Mouse (Mus musculus) adrenal gland, postnatal 36 days (tissue): ENCODE measurements at regions not wholly inside any gene's neighbourhood (a gene's known extent, or its start where the extent isn't known, plus 50 kb on each side); places are given as distances from the start of the nearest gene placed in this dataset.
A peak's percentile ranks its signal among the peaks of the same experiment; 100 is the strongest.

ENCODE experiments used
- DNase-seq, 2 experiments: peaks; one replicate each; pipeline ENCODE4 v3.0.0; 2021; ENCODE audit warnings: mixed read lengths in 1 of 2

- DNase-seq, result no peak
These were observed 555.4 kb upstream of the Marcks start for GRCm38 (mm10) chr10:37694041-37694690.

- no peak for DNase-seq
These were observed 554.1 kb upstream of the Marcks start for GRCm38 (mm10) chr10:37692851-37693250.

- DNase-seq, result no peak
These were observed 553.2 kb upstream of the Marcks start for GRCm38 (mm10) chr10:37691939-37692338.

GRCm38 (mm10) chr10:37683101-37683500 is 544.4 kb upstream of the Marcks start:
- peak in 1 of 2 experiments; percentile 6 for DNase-seq

GRCm38 (mm10) chr10:37680601-37681000 is 541.9 kb upstream of the Marcks start:
- no peak for DNase-seq

GRCm38 (mm10) chr10:37677826-37678225 is 539.1 kb upstream of the Marcks start:
- no peak for DNase-seq

GRCm38 (mm10) chr10:37668827-37669226 is 530.1 kb upstream of the Marcks start:
- no peak for DNase-seq

GRCm38 (mm10) chr10:37667031-37667745 is 528.5 kb upstream of the Marcks start:
- DNase-seq, result no peak

GRCm38 (mm10) chr10:37666535-37666934 is 527.8 kb upstream of the Marcks start:
- DNase-seq, result no peak

- no peak for DNase-seq
These were observed 498.4 kb upstream of the Marcks start for GRCm38 (mm10) chr10:37637001-37637562.

- DNase-seq, result no peak
These were observed 497.7 kb upstream of the Marcks start for GRCm38 (mm10) chr10:37636421-37636820.

- DNase-seq, result no peak
These were observed 491.7 kb upstream of the Marcks start for GRCm38 (mm10) chr10:37630403-37630802.

- DNase-seq, result no peak
These were observed 489.2 kb upstream of the Marcks start for GRCm38 (mm10) chr10:37627900-37628299.

- DNase-seq, result no peak
These were observed 488.1 kb upstream of the Marcks start for GRCm38 (mm10) chr10:37626758-37627201.

- DNase-seq, result no peak
These were observed 487.4 kb upstream of the Marcks start for GRCm38 (mm10) chr10:37625972-37626757.

- no peak for DNase-seq
These were observed 484.3 kb upstream of the Marcks start for GRCm38 (mm10) chr10:37623041-37623440.

GRCm38 (mm10) chr10:37618606-37619005 is 479.9 kb upstream of the Marcks start:
- no peak for DNase-seq

GRCm38 (mm10) chr10:37617708-37618300 is 479.1 kb upstream of the Marcks start:
- no peak for DNase-seq

- no peak for DNase-seq
These were observed 477.4 kb upstream of the Marcks start for GRCm38 (mm10) chr10:37615926-37616691.

- DNase-seq, result no peak
These were observed 475.2 kb upstream of the Marcks start for GRCm38 (mm10) chr10:37613936-37614335.

GRCm38 (mm10) chr10:37603529-37603928 is 464.8 kb upstream of the Marcks start:
- no peak for DNase-seq
